Mouse (Mus musculus): ENCODE data around the gene Slc34a1.

GRCm38 (mm10) chr13:55390644-55391043 lies 7.3 kb upstream of the Slc34a1 start:
- no peak for TF ChIP-seq CTCF (IDR thresholded peaks at IDR 0.05; ENCODE audit: low read depth)
- no peak for TF ChIP-seq EP300 (IDR thresholded peaks at IDR 0.05; ENCODE audit: low read depth)
